Mouse (Mus musculus) kidney, adult 2 months (tissue): ENCODE results near the gene Mpv17l2. TPM values are rescaled to one million over a fixed set of nuclear protein-coding genes. Genes with fewer than 3 reads are reported as not detected.

ENCODE experiments used
- DNase-seq: peaks from one replicate; pipeline ENCODE4 v3.0.0; 2021
- H3K27ac ChIP-seq: fragments of 200-500 bp; 2 replicates; pipeline ENCODE4 v1.5.1; 2012; ENCODE audit warnings: low read depth, low read length, control low read depth, inconsistent platforms; ENCODE audit not compliant: insufficient read depth
- H3K27me3 ChIP-seq: fragments of 200-500 bp; replicated peaks from 2 replicates; pipeline ENCODE4 v1.6.1; 2012; ENCODE audit warnings: mild to moderate bottlenecking, moderate library complexity, low read length, inconsistent platforms; ENCODE audit not compliant: control insufficient read depth, insufficient read depth
- H3K36me3 ChIP-seq: fragments of 200-500 bp; 2 replicates; pipeline ENCODE4 v1.6.1; 2012; ENCODE audit warnings: mild to moderate bottlenecking, moderate library complexity, low read length, inconsistent platforms; ENCODE audit not compliant: control insufficient read depth, insufficient read depth
- H3K4me1 ChIP-seq: fragments of 200-500 bp; 2 replicates; pipeline ENCODE4 v1.6.1; 2011; ENCODE audit warnings: low read length; ENCODE audit not compliant: control insufficient read depth, insufficient read depth
- H3K4me3 ChIP-seq: fragments of 200-500 bp; 2 replicates; pipeline ENCODE4 v1.5.1; 2011; ENCODE audit warnings: mild to moderate bottlenecking, low read depth, low read length, control low read depth; ENCODE audit not compliant: insufficient read depth
- CTCF ChIP-seq: fragments of 200-500 bp; conservative IDR thresholded peaks from 2 replicates; pipeline ENCODE4 v1.5.1; 2011; ENCODE audit warnings: low read depth, mild to moderate bottlenecking, control low read depth, low read length, moderate library complexity, mixed read lengths; ENCODE audit not compliant: insufficient read depth, insufficient read length
- POLR2A ChIP-seq: fragments of 200-500 bp; IDR thresholded peaks from one replicate; pipeline ENCODE4 v1.6.1; 2011; ENCODE audit warnings: low read depth, low read length, control low read depth
- WGBS: fragments of 180-500 bp; shearing (Covaris S2); methylation state at CpG from one replicate; pipeline ENCODE4 v1.1.7; 2018; 5-methylcytosine and 5-hydroxymethylcytosine counted together
- polyA plus RNA-seq: library from polyadenylated mRNA; depleted of rRNA; stranded (reverse); fragments of >200 nt; gene quantifications from 2 replicates; pipeline ENCODE4 v1.2.3, GENCODE M21; 2012; rRNA removed

Gene Mpv17l2
- polyA plus RNA-seq, 1 experiment = 73.4 TPM

DNA sequence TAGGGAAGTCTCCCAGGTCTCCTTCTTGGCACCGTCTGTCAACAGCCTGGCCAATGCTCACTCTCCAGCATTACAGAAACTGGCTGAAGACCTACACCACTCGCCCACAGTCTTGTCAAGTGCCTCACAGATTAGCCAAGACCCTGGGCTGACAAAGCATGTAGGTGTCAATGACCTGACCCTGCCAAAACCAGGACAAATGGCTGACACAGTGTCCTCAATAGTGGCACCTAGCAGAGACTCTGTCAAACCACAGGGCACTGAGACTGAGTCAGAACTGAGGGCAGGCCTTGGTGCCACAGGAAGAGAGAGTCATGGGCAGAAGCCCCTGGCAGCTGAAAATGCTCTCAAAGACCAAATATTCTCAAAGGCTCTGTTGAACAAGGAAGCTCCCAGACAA lies 45.7 kb downstream of the Mpv17l2 start:
- no peak for TF ChIP-seq CTCF
- Histone ChIP-seq H3K4me3 (no peak overlapping the region), H3K27me3 (no peaks in the 10 kb centered on the region), H3K4me1 (0 out of 2 replicates have a peak, but pooled peaks cover 2% of the 10 kb centered on the region), H3K36me3 (no peaks in the 10 kb centered on the region), H3K27ac (no peak overlapping the region)
- whole genome bisulfite sequencing = 77% methylated on average over 2 of the region's 2 CpGs
- no peak for DNase-seq

DNA sequence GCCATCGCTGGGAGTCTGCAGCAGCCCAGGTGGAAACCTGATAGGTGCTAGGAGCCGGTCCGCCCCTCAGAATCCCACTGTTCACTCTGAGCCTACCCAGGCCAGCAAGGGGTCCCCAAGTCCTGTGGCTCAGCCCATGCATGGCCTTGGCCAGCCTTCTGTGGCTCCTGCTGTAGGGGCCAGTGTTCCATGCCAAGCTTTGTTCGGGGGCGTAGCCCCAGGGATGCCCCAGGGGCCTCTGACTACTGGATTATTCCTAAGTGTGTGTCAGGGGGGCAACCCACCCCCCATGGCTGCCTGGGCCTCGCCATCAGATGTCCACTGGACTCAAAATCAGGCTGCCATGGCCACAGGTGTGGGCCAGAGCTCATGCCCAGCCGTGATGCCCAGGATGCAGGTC lies 46.8 kb downstream of the Mpv17l2 start:
- 0 out of 2 replicates have a peak, but pooled peaks cover 4% of the 10 kb centered on the region for H3K4me1 ChIP-seq
- WGBS = 75% methylated on average over 7 of the region's 7 CpGs
- no peaks in the 10 kb centered on the region for H3K27me3 ChIP-seq

DNA sequence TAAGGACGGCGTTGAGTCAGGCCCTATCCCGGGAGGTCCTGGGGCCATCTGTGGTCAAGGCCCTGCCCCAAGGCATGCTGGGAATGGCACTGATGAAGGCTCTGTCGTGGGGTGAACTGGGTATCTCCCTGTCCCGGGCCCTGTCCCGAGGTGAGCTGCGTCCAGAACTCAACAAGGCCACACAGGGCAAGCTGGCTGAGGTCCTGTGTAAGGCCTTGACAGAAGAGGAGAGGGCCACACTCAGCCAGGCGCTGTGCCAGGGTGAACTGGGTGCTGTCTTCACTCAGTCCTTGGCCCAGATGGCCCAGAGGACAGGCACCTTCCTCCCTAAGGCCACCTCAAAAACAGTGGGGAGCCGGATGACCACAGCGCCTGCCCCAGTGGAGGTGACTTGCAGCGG lies 49.7 kb downstream of the Mpv17l2 start:
- Histone ChIP-seq H3K4me1 (0 out of 2 replicates have a peak, but pooled peaks cover 4% of the 10 kb centered on the region), H3K4me3 (no peak overlapping the region), H3K36me3 (no peaks in the 10 kb centered on the region), H3K27ac (no peak overlapping the region), H3K27me3 (no peaks in the 10 kb centered on the region)
- WGBS = 91% methylated on average over 11 of the region's 11 CpGs
- TF ChIP-seq CTCF (no peak), POLR2A (peak; percentile 4)
- DNase-seq = no peak

More for the DNA sequence above, 46.8 kb downstream of the Mpv17l2 start:
- TF ChIP-seq POLR2A (no peak), CTCF (no peak)
- no peak overlapping the region for H3K27ac ChIP-seq
- DNase-seq = no peak
- no peak overlapping the region for H3K4me3 ChIP-seq
- no peaks in the 10 kb centered on the region for H3K36me3 ChIP-seq

DNA sequence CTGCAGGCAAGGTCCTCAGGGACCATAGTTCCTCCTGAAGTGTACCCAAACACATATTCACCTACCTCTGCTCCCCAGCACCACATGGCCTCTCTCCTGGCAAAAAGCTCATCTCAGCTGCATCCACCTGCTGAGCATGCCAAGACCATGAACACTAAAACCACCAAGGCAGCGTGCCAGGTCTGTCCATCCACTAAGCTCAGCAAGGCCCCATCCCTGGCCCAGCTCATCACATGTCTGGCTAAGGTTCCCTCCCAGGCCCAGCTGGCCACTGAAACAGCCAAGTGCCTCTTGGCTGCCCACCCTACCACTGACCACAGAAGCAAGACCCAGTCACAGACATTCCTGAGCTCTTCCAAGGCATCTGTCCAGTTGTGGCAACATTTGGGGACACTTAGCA lies 50.5 kb downstream of the Mpv17l2 start:
- H3K27ac ChIP-seq = no peak overlapping the region
- no peak for DNase-seq
- no peaks in the 10 kb centered on the region for H3K36me3 ChIP-seq
- 0 out of 2 replicates have a peak, but pooled peaks cover 4% of the 10 kb centered on the region for H3K4me1 ChIP-seq
- H3K27me3 ChIP-seq = no peaks in the 10 kb centered on the region
- no peak for TF ChIP-seq POLR2A
- TF ChIP-seq CTCF = no peak
- no peak overlapping the region for H3K4me3 ChIP-seq
- WGBS = 86% methylated on average over 1 of the region's 1 CpGs

DNA sequence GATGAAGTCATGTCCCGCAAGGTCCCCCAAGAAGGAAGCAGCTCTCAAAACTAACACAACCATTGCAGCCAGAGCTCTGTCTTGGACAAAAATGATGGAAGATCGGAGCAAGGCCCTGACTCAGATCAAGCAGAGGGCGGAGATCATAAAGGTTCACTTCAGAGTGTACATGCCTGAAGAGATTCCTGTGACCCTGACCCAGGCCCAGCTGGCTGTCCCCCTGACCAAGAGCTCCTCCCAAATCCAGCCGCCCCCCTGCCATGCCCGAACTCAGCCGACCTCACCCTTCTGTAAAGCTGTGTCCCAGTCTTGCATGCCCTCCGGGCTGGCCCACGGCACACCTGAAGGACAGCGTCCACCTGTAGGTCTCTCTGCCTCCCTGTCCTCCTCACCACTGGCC lies 51.0 kb downstream of the Mpv17l2 start:
- Histone ChIP-seq H3K4me1 (0 out of 2 replicates have a peak, but pooled peaks cover 4% of the 10 kb centered on the region), H3K27me3 (no peaks in the 10 kb centered on the region), H3K4me3 (no peak overlapping the region), H3K36me3 (no peaks in the 10 kb centered on the region), H3K27ac (no peak overlapping the region)
- 86% methylated on average over 9 of the region's 9 CpGs for WGBS
- TF ChIP-seq POLR2A (no peak), CTCF (no peak)
- no peak for DNase-seq

Other genes starting within 250 kb of the Mpv17l2 start
- gene Fkbp8, start 233.2 kb downstream of the Mpv17l2 start, polyA plus RNA-seq = 320 and 410 TPM in 2 replicates
- gene Kxd1, start 233.0 kb downstream of the Mpv17l2 start, polyA plus RNA-seq = 151 TPM in 2 replicates
- 16.4 and 18.1 TPM in 2 replicates for gene Ell, start 221.5 kb downstream of the Mpv17l2 start, polyA plus RNA-seq
- gene Isyna1, start 166.6 kb downstream of the Mpv17l2 start, polyA plus RNA-seq = 127 and 159 TPM in 2 replicates
- 84.9 and 123 TPM in 2 replicates for gene Ssbp4, start 152.1 kb downstream of the Mpv17l2 start, polyA plus RNA-seq
- gene Lrrc25, start 144.8 kb downstream of the Mpv17l2 start, polyA plus RNA-seq = 3.2 and 3.5 TPM in 2 replicates
- 11.2 and 17.8 TPM in 2 replicates for gene Gdf15, start 128.5 kb downstream of the Mpv17l2 start, polyA plus RNA-seq
- gene Pgpep1, start 100.6 kb downstream of the Mpv17l2 start, polyA plus RNA-seq = 296 TPM in 2 replicates
- 106 and 120 TPM in 2 replicates for gene Lsm4, start 87.7 kb downstream of the Mpv17l2 start, polyA plus RNA-seq
- 158 and 201 TPM in 2 replicates for gene Jund, start 62.0 kb downstream of the Mpv17l2 start, polyA plus RNA-seq
- gene Iqcn, start 57.5 kb downstream of the Mpv17l2 start, polyA plus RNA-seq = 0.03 and 0.12 TPM in 2 replicates
- 0.61 and 0.99 TPM in 2 replicates for gene Gm3336, start 42.4 kb downstream of the Mpv17l2 start, polyA plus RNA-seq
- 81.6 and 113 TPM in 2 replicates for gene Pde4c, start 37.2 kb downstream of the Mpv17l2 start, polyA plus RNA-seq
- 29.7 and 31.1 TPM in 2 replicates for gene Rab3a, start 6.3 kb downstream of the Mpv17l2 start, polyA plus RNA-seq
- gene Pik3r2, start 15.8 kb upstream of the Mpv17l2 start, polyA plus RNA-seq = 60.5 and 94.7 TPM in 2 replicates
- gene Mast3, start 44.1 kb upstream of the Mpv17l2 start, polyA plus RNA-seq = 25.3 and 27.4 TPM in 2 replicates
- 0.42 and 0.48 TPM in 2 replicates for gene Il12rb1, start 47.5 kb upstream of the Mpv17l2 start, polyA plus RNA-seq
- 19.8 and 26.2 TPM in 2 replicates for gene Arrdc2, start 78.8 kb upstream of the Mpv17l2 start, polyA plus RNA-seq
- gene Kcnn1, start 102.3 kb upstream of the Mpv17l2 start, polyA plus RNA-seq = 9.4 and 11.0 TPM in 2 replicates
- 48.9 and 49.2 TPM in 2 replicates for gene Ccdc124, start 113.0 kb upstream of the Mpv17l2 start, polyA plus RNA-seq
- gene Slc5a5, start 131.8 kb upstream of the Mpv17l2 start, polyA plus RNA-seq = 0.19 and 0.31 TPM in 2 replicates
- 3,589 and 3,709 TPM in 2 replicates for gene Rpl18a, start 136.5 kb upstream of the Mpv17l2 start, polyA plus RNA-seq
- gene Map1s, start 145.0 kb upstream of the Mpv17l2 start, polyA plus RNA-seq = 18.4 and 24.4 TPM in 2 replicates